Mouse (Mus musculus) neural tube, postnatal 0 days (tissue): ENCODE measurements around the gene Ero1lb. TPM values are rescaled to one million over a fixed set of nuclear protein-coding genes. Genes with fewer than 3 reads are reported as not detected.

ENCODE experiments used
- polyA plus RNA-seq: library from polyadenylated mRNA; unstranded; fragments of >200 nt; fragmentation: Nextera tagmentation; extraction: Ambion mirVana; gene quantifications from 2 replicates; pipeline ENCODE4 v1.2.1, GENCODE M21; 2015

Gene Ero1lb
- polyA plus RNA-seq, result 14.2 and 14.5 TPM in 2 replicates

GRCm38 (mm10) chr13:12565621-12566390 is at the start of gene Ero1lb:
Gene Ero1lb (plus strand): TSS chr13:12565874.

GRCm38 (mm10) chr13:12519955-12520584 is 45.6 kb upstream of the Ero1lb start, which contains the start of gene Edaradd:
Gene Edaradd (minus strand): TSS chr13:12520438.

Other genes with a start within 250 kb of the Ero1lb start
- 4.8 and 5.6 TPM in 2 replicates for gene Actn2, start 225.1 kb upstream of the Ero1lb start, polyA plus RNA-seq
- gene Heatr1, start 170.8 kb upstream of the Ero1lb start, polyA plus RNA-seq, result 5.8 and 7.4 TPM in 2 replicates
- gene Lgals8, start 100.9 kb upstream of the Ero1lb start, polyA plus RNA-seq, result 32.2 and 33.1 TPM in 2 replicates
- 1.2 and 1.6 TPM in 2 replicates for gene Edaradd, start 45.4 kb upstream of the Ero1lb start, polyA plus RNA-seq
- gene Prl2c3, start 234.2 kb downstream of the Ero1lb start, polyA plus RNA-seq, result not detected in 2 replicates